Mouse (Mus musculus) midbrain, embryonic 14.5 days (tissue): Measurements from ENCODE around the gene Atxn1. TPM values are rescaled to one million over a fixed set of nuclear protein-coding genes. Genes with fewer than 3 reads are reported as not detected.

Source experiments
- ATAC-seq: fragments of 200-750 bp; cut with Nextera tagmentation; 2 replicates; pipeline ENCODE4 v1.8.0; 2017; ENCODE audit warnings: moderate number of reproducible peaks, moderate library complexity; ENCODE audit not compliant: low FRiP score, low TSS enrichment
- DNase-seq: peaks from one replicate; pipeline ENCODE4 v3.0.0-alpha.2; 2015
- H3K27ac ChIP-seq: fragments of 300-500 bp; sonication (generic); replicated peaks from 2 replicates; pipeline ENCODE4 v1.5.1; 2014; ENCODE audit warnings: mild to moderate bottlenecking, low read depth, low read length, moderate library complexity
- H3K27me3 ChIP-seq: fragments of 300-500 bp; sonication (generic); 2 replicates; pipeline ENCODE4 v1.6.1; 2014; ENCODE audit warnings: low read length, control low read depth, mixed read lengths; ENCODE audit not compliant: control insufficient read depth, insufficient read depth
- H3K36me3 ChIP-seq: fragments of 300-500 bp; sonication (generic); 2 replicates; pipeline ENCODE4 v1.6.1; 2014; ENCODE audit warnings: low read length, control low read depth; ENCODE audit not compliant: control insufficient read depth, insufficient read depth
- H3K4me1 ChIP-seq: fragments of 300-500 bp; sonication (generic); 2 replicates; pipeline ENCODE4 v1.6.1; 2014; ENCODE audit warnings: mild to moderate bottlenecking, antibody characterized with exemption, low read length, control low read depth; ENCODE audit not compliant: control insufficient read depth, insufficient read depth
- H3K4me2 ChIP-seq: fragments of 300-500 bp; sonication (generic); 2 replicates; pipeline ENCODE4 v1.6.1; 2014; ENCODE audit warnings: mild to moderate bottlenecking, low read length, moderate library complexity
- H3K4me3 ChIP-seq: fragments of 300-500 bp; sonication (generic); replicated peaks from 2 replicates; pipeline ENCODE4 v1.5.1; 2014; ENCODE audit warnings: low read depth, low read length
- H3K9ac ChIP-seq: fragments of 300-500 bp; sonication (generic); replicated peaks from 2 replicates; pipeline ENCODE4 v1.6.1; 2014; ENCODE audit warnings: mild to moderate bottlenecking, low read length, moderate library complexity
- H3K9me3 ChIP-seq: fragments of 300-500 bp; sonication (generic); 2 replicates; pipeline ENCODE4 v1.6.1; 2016; ENCODE audit warnings: low read length, control low read depth, mixed read lengths; ENCODE audit not compliant: control insufficient read depth
- WGBS: fragments of 180-500 bp; shearing (Covaris S2); extraction: QIAGEN DNeasy Blood & Tissue Kit; methylation state at CpG from one replicate; pipeline ENCODE4 v1.1.7; 2014; 5-methylcytosine and 5-hydroxymethylcytosine counted together
- polyA plus RNA-seq: library from polyadenylated mRNA; unstranded; fragments of >200 nt; fragmentation: Nextera tagmentation; extraction: Ambion mirVana; gene quantifications from 2 replicates; pipeline ENCODE4 v1.2.1, GENCODE M21; 2014

Atxn1 gene
- polyA plus RNA-seq, 1 experiment from 2014 or later: 7.3 TPM

- Histone ChIP-seq H3K4me2 (no peak overlapping the region), H3K9me3 (no peaks in the 10 kb centered on the region), H3K4me1 (peaks cover 36% of the 10 kb centered on the region; the same call in 1 of the 2 replicates), H3K9ac (no peak overlapping the region), H3K4me3 (no peak overlapping the region), H3K27ac (no peak overlapping the region), H3K36me3 (no peaks in the 10 kb centered on the region), H3K27me3 (no peaks in the 10 kb centered on the region)
- ATAC-seq: no peak
- WGBS: 53% methylated on average over 16 of the region's 16 CpGs
- DNase-seq: no peak
Measured at GRCm38 (mm10) chr13:45809777-45810410, 154.9 kb downstream of the Atxn1 start.

- peaks cover 36% of the 10 kb centered on the region; the same call in 1 of the 2 replicates for H3K4me1 ChIP-seq
- no peak overlapping the region for H3K9ac ChIP-seq
- ATAC-seq (no peak), DNase-seq (peak; percentile 80)
- no peak overlapping the region for H3K4me3 ChIP-seq
- no peaks in the 10 kb centered on the region for H3K27me3 ChIP-seq
- H3K9me3 ChIP-seq: no peaks in the 10 kb centered on the region
- 24% methylated on average over 18 of the region's 18 CpGs for WGBS
- H3K4me2 ChIP-seq: peak overlapping the region; percentile 42
- H3K36me3 ChIP-seq: no peaks in the 10 kb centered on the region
- H3K27ac ChIP-seq: no peak overlapping the region
Measured at GRCm38 (mm10) chr13:45807593-45808043, 157.2 kb downstream of the Atxn1 start.

- Histone ChIP-seq H3K9me3 (no peaks in the 10 kb centered on the region), H3K4me3 (no peak overlapping the region), H3K27me3 (no peaks in the 10 kb centered on the region), H3K4me2 (peak overlapping the region; percentile 42), H3K36me3 (no peaks in the 10 kb centered on the region), H3K4me1 (peaks cover 36% of the 10 kb centered on the region; the same call in 1 of the 2 replicates), H3K9ac (no peak overlapping the region), H3K27ac (0 out of 2 replicates have a peak overlapping the region, but pooled peaks have one; percentile 2)
- WGBS: 30% methylated on average over 18 of the region's 18 CpGs
- ATAC-seq (no peak), DNase-seq (peak; percentile 40)
Measured at GRCm38 (mm10) chr13:45806600-45807525, 157.9 kb downstream of the Atxn1 start.

GRCm38 (mm10) chr13:45805915-45806599 lies 158.8 kb downstream of the Atxn1 start:
- DNase-seq: peak; percentile 46
- 9% methylated on average over 9 of the region's 9 CpGs for WGBS
- ATAC-seq: no peak; the same call in 1 of the 2 replicates
- Histone ChIP-seq H3K9me3 (no peaks in the 10 kb centered on the region), H3K4me2 (no peak overlapping the region), H3K4me3 (no peak overlapping the region), H3K4me1 (peaks cover 36% of the 10 kb centered on the region; the same call in 1 of the 2 replicates), H3K27me3 (no peaks in the 10 kb centered on the region), H3K27ac (0 out of 2 replicates have a peak overlapping the region, but pooled peaks have one; percentile 2), H3K36me3 (no peaks in the 10 kb centered on the region), H3K9ac (no peak overlapping the region)

- Histone ChIP-seq H3K36me3 (no peaks in the 10 kb centered on the region), H3K27me3 (no peaks in the 10 kb centered on the region), H3K9ac (no peak overlapping the region), H3K4me1 (peaks cover 21% of the 10 kb centered on the region; the same call in 1 of the 2 replicates), H3K27ac (no peak overlapping the region), H3K9me3 (no peaks in the 10 kb centered on the region), H3K4me2 (no peak overlapping the region), H3K4me3 (no peak overlapping the region)
- WGBS: 95% methylated on average over 15 of the region's 15 CpGs
- ATAC-seq (no peak), DNase-seq (no peak)
Measured at GRCm38 (mm10) chr13:45802620-45803410, 162.0 kb downstream of the Atxn1 start.

- H3K4me3 ChIP-seq: no peak overlapping the region
- no peak for DNase-seq
- no peak for ATAC-seq
- no peaks in the 10 kb centered on the region for H3K9me3 ChIP-seq
- H3K4me1 ChIP-seq: no peaks in the 10 kb centered on the region
- H3K4me2 ChIP-seq: no peak overlapping the region
- no peaks in the 10 kb centered on the region for H3K27me3 ChIP-seq
- peaks cover 7% of the 10 kb centered on the region for H3K36me3 ChIP-seq
- 96% methylated on average over 4 of the region's 4 CpGs for WGBS
- no peak overlapping the region for H3K27ac ChIP-seq
- H3K9ac ChIP-seq: no peak overlapping the region
Measured at GRCm38 (mm10) chr13:45798248-45798647, 166.6 kb downstream of the Atxn1 start.

- Histone ChIP-seq H3K27me3 (no peaks in the 10 kb centered on the region), H3K4me1 (no peaks in the 10 kb centered on the region), H3K4me3 (no peak overlapping the region), H3K36me3 (peaks cover 7% of the 10 kb centered on the region), H3K9ac (no peak overlapping the region), H3K27ac (no peak overlapping the region), H3K4me2 (no peak overlapping the region), H3K9me3 (no peaks in the 10 kb centered on the region)
- 90% methylated on average over 6 of the region's 6 CpGs for WGBS
- DNase-seq (no peak), ATAC-seq (no peak)
Measured at GRCm38 (mm10) chr13:45797696-45798095, 167.1 kb downstream of the Atxn1 start.

GRCm38 (mm10) chr13:45796286-45796685 lies 168.5 kb downstream of the Atxn1 start:
- H3K9ac ChIP-seq: no peak overlapping the region
- H3K36me3 ChIP-seq: peaks cover 7% of the 10 kb centered on the region
- 88% methylated on average over 6 of the region's 6 CpGs for WGBS
- no peak for DNase-seq
- H3K27ac ChIP-seq: no peak overlapping the region
- H3K4me2 ChIP-seq: no peak overlapping the region
- no peaks in the 10 kb centered on the region for H3K9me3 ChIP-seq
- H3K27me3 ChIP-seq: no peaks in the 10 kb centered on the region
- H3K4me1 ChIP-seq: no peaks in the 10 kb centered on the region
- no peak for ATAC-seq
- no peak overlapping the region for H3K4me3 ChIP-seq
